Mouse (Mus musculus) granulocyte monocyte progenitor cell, adult 5-6 weeks (primary cell): Measurements from ENCODE around the gene Pdpr. TPM values are rescaled to one million over a fixed set of nuclear protein-coding genes. Genes with fewer than 3 reads are reported as not detected.
A peak's percentile ranks its signal among the peaks of the same experiment; 100 is the strongest.
"Not testable (repeated sequence)": the region's sequence is repeated elsewhere in the genome, so short reads cannot be mapped to it uniquely, and the experiment has no call there.

Experiments
- ATAC-seq: replicated peaks from 2 replicates; pipeline ENCODE4 v1.8.0; 2016; ENCODE audit warnings: mild to moderate bottlenecking, moderate TSS enrichment, inconsistent platforms; ENCODE audit not compliant: poor library complexity, severe bottlenecking
- total RNA-seq, 2 experiments: library from RNA; stranded (forward) in 1 of 2; stranded (reverse) in 1 of 2; fragments of 200-712, 200-1000 nt in 1 of 2; fragments of >200 nt in 1 of 2; fragmentation: Nextera tagmentation in 1 of 2; gene quantifications; 2 replicates each; pipeline ENCODE4 v1.2.3; 2014 to 2017

The Pdpr gene
- total RNA-seq, 2 experiments from 2014 or later, result 11.5 to 18.5 TPM

GRCm38 (mm10) chr8:111083936-111084335, 10.5 kb upstream of the Pdpr start:
- ATAC-seq, result not testable (repeated sequence)

- ATAC-seq, result peak; percentile 66
Measured at GRCm38 (mm10) chr8:111090126-111090525, 4.3 kb upstream of the Pdpr start.

GRCm38 (mm10) chr8:111091706-111092105, 2.7 kb upstream of the Pdpr start:
- no peak for ATAC-seq

DNA sequence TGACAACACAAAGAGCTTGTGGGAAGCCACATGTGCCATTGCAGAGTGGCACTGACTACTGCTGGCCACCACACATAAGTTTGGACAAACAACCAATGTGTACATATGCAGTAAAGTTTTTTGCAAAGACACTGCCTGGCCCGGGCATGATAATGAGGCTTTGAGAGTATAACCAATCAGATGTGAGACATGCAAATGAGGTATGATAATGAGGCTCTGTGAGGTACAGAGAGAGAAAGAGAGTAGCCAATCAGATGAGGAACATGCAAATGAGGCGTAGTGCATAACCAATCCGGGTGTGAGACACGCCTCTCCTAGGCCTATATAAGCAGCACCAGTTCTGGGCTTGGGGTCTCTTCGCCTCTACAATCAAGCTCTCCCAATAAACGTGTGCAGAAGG, 2.1 kb upstream of the Pdpr start, which contains the start of gene Clec18a:
Gene Clec18a (minus strand): TSS at position 101 of the 400 bp plus-strand sequence.
- ATAC-seq, result not testable (repeated sequence)

- peak; percentile 21; the same call in 1 of the 2 replicates for ATAC-seq
Measured at GRCm38 (mm10) chr8:111094719-111095302, 381 bp downstream of the Pdpr start.

GRCm38 (mm10) chr8:111114891-111115290, 20.5 kb downstream of the Pdpr start:
- no peak for ATAC-seq

DNA sequence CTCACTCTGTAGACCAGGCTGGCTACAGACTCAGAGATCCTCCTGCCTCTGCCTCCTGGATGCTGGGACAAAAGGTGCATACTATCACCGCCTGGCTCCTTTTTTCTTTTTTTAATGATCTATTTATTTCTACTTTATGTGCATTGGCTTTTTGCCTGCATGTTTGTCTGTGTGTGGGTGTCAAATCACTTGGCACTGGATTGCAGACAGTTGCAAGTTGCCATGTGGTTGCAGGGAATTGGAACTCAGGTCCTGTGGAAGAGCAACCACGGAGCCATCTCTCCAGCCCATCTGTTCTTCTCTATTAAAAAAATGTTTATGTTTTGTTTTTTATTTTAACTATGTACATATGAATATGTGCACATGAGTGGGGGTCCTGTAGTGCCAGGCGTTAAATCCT, 25.1 kb downstream of the Pdpr start:
- ATAC-seq, result no peak

DNA sequence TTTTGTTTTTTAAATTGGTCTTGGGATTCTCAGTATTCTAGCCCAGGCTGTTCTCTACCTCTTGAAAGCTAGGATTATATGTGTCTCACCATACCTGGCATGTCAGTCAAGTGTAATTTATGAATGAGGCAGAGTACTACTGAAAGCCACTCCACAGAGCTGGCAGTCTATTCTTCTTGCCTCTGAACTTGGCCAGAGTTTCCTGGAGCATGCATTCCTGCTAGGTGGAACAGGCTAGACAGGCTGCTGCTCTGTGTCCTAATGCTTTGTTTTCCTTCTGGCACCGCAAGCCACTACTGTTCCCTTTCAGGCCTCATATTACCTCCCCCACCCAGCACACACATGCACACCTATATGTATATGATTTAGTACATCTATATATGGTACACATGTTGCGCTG, 36.3 kb downstream of the Pdpr start:
- no peak for ATAC-seq

- no peak for ATAC-seq
Measured at GRCm38 (mm10) chr8:111142521-111142920, 48.1 kb downstream of the Pdpr start.

GRCm38 (mm10) chr8:111144901-111145459, 50.5 kb downstream of the Pdpr start:
- peak; percentile 7 for ATAC-seq

DNA sequence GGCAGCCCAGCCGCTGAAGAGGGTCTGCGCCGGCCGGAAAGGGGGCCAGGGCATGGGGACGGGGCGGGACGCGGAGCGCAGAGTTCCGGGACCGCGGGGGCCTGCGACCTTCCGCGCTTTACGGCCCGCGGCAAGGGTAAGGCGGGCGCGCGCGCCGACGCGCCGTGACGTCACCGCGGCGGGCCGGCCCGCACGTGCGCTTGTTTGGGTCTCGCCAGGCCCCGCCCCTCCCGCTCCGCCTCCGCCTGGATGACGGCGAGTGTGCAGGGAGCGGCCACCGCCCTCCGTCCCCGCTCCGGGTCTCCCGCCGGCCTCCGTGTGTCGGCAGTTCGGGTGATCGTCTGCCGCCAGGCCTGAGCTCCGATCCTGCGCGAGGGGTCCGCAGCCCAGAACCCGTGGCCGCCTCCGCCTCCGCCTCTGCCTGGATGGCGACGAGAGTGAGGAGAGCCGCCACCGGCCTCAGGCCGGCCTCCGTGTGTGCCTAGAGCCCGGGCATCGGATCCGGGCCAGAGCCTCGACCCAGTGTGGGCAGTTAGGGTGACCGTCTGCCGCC, 51.1 kb downstream of the Pdpr start:
- peak; percentile 96 for ATAC-seq

DNA sequence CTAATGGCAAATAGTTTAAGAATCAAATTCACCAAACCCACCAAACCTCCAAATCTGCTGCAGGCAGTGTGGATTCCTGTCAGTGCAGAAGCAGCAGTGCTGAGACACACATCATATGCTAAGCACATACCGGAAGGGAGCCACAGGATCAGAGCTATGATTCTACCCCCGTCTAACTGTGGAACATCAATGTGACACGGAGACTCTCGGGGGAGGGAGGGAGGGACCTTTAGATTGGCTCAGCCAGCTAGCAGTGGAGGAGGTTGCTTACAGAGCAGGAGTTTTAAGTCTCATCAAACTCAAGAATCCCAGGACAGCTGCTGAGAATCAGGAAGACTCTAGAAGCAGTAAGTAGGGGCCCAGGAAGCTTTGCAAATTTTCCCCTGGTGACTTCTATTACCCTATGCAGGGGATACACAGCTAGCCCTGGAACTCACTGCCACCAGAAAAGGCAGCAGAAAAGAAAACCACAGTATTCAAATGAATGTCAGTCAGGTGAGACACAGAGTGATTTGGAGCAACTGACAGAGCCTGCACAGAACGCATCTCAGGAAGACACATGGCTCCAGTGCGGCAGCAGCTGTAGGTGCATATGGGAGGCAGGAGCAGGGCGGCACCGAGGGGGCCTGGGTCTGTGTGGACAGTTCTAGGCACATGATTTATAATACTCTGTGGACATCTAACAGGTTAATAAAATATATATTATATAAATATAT, 61.4 kb downstream of the Pdpr start:
- no peak for ATAC-seq

DNA sequence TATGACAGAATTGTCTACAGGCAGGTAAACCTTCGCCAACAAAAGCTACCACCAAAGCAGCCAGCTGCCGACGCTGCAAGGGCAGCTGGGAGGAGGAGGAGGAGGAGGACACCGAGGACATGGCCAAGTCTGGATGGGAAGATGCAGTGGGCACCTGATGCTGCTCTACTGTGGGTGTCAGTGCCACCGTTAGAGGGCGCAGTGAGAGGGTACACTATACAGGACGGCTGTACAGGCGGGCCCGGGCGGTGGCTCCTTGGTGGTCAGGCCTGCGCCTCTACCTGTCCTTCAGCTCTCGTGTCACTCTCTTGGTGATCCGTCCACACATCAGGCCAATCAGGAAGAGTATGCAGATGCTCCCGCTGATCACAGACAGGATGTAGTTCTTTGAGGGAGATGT, 63.2 kb downstream of the Pdpr start:
- ATAC-seq, result peak; percentile 89

DNA sequence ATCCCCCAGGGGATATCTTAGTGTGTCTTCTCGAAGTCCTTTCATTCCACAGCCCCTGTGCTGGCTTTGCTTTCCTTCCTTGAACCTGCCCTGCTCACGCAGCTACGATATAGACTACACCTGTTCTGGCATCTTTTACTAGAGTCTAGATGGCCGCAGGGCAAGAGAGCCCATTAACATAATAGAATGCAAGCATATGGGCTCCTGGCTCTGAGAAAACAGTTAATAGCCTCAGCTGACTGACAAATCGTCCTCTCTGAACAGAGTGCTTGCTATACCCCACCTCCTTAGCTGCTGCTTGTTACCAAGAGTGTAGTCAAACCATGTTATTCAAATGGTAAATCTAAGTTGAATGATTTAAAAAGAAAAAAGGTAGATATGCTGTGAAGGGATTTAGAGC, 77.2 kb downstream of the Pdpr start:
- ATAC-seq, result no peak

- no peak for ATAC-seq
Measured at GRCm38 (mm10) chr8:111185472-111185947, 91.1 kb downstream of the Pdpr start.

Other genes starting within 250 kb of the Pdpr start
- 31.2 and 35.3 TPM in 2 replicates for gene Cog4, start 248.0 kb upstream of the Pdpr start, total RNA-seq (2014; fragmentation: Nextera tagmentation)
- gene Cog4, start 248.0 kb upstream of the Pdpr start, total RNA-seq (2017), result 25.1 and 40.6 TPM in 2 replicates
- 149 and 187 TPM in 2 replicates for gene Sf3b3, start 247.8 kb upstream of the Pdpr start, total RNA-seq (2014; fragmentation: Nextera tagmentation)
- 174 and 176 TPM in 2 replicates for gene Sf3b3, start 247.8 kb upstream of the Pdpr start, total RNA-seq (2017)
- 3.9 and 4.4 TPM in 2 replicates for gene Fuk, start 192.1 kb upstream of the Pdpr start, total RNA-seq (2014; fragmentation: Nextera tagmentation)
- 1.8 and 4.0 TPM in 2 replicates for gene Fuk, start 192.1 kb upstream of the Pdpr start, total RNA-seq (2017)
- 8.3 and 9.4 TPM in 2 replicates for gene St3gal2, start 174.7 kb upstream of the Pdpr start, total RNA-seq (2014; fragmentation: Nextera tagmentation)
- gene St3gal2, start 174.7 kb upstream of the Pdpr start, total RNA-seq (2017), result 3.3 and 4.3 TPM in 2 replicates
- 72.5 and 80.3 TPM in 2 replicates for gene Ddx19a, start 96.8 kb upstream of the Pdpr start, total RNA-seq (2014; fragmentation: Nextera tagmentation)
- 40.9 and 43.1 TPM in 2 replicates for gene Ddx19a, start 96.8 kb upstream of the Pdpr start, total RNA-seq (2017)
- 7.8 and 22.1 TPM in 2 replicates for gene Ddx19b, start 62.9 kb upstream of the Pdpr start, total RNA-seq (2014; fragmentation: Nextera tagmentation)
- 13.5 and 16.9 TPM in 2 replicates for gene Ddx19b, start 62.9 kb upstream of the Pdpr start, total RNA-seq (2017)
- gene Aars, start 61.5 kb upstream of the Pdpr start, total RNA-seq (2014; fragmentation: Nextera tagmentation), result 30.7 and 40.0 TPM in 2 replicates
- 44.4 and 45.5 TPM in 2 replicates for gene Aars, start 61.5 kb upstream of the Pdpr start, total RNA-seq (2017)
- 11.5 and 12.5 TPM in 2 replicates for gene Exosc6, start 38.3 kb upstream of the Pdpr start, total RNA-seq (2014; fragmentation: Nextera tagmentation)
- gene Exosc6, start 38.3 kb upstream of the Pdpr start, total RNA-seq (2017), result 31.8 and 32.7 TPM in 2 replicates
- not detected in 2 replicates for gene Clec18a, start 2.2 kb upstream of the Pdpr start, total RNA-seq (2014; fragmentation: Nextera tagmentation)
- gene Clec18a, start 2.2 kb upstream of the Pdpr start, total RNA-seq (2017), result 0.13 TPM in 1 of 2 replicates, not detected in the other
- 27.0 and 30.8 TPM in 2 replicates for gene Glg1, start 164.6 kb downstream of the Pdpr start, total RNA-seq (2014; fragmentation: Nextera tagmentation)
- gene Glg1, start 164.6 kb downstream of the Pdpr start, total RNA-seq (2017), result 42.0 and 45.4 TPM in 2 replicates
- gene Rfwd3, start 205.6 kb downstream of the Pdpr start, total RNA-seq (2014; fragmentation: Nextera tagmentation), result 73.8 and 74.6 TPM in 2 replicates
- gene Rfwd3, start 205.6 kb downstream of the Pdpr start, total RNA-seq (2017), result 72.6 and 77.3 TPM in 2 replicates
- 69.6 and 84.6 TPM in 2 replicates for gene Mlkl, start 243.5 kb downstream of the Pdpr start, total RNA-seq (2014; fragmentation: Nextera tagmentation)
- gene Mlkl, start 243.5 kb downstream of the Pdpr start, total RNA-seq (2017), result 79.5 and 106 TPM in 2 replicates